Mouse (Mus musculus) bone marrow, adult 2 months (tissue): ENCODE results near the gene Ube2q2.

Source experiments
- CTCF ChIP-seq: fragments of 200-500 bp; IDR thresholded peaks from 2 replicates; pipeline ENCODE4 v1.5.1; 2011; ENCODE audit warnings: low read length, control low read depth; ENCODE audit not compliant: control insufficient read depth, insufficient read depth
- POLR2A ChIP-seq: fragments of 200-500 bp; IDR thresholded peaks from 2 replicates; pipeline ENCODE4 v1.6.1; 2011; ENCODE audit warnings: low read depth, mild to moderate bottlenecking, control low read depth, low read length, borderline replicate concordance; ENCODE audit not compliant: control insufficient read depth

DNA sequence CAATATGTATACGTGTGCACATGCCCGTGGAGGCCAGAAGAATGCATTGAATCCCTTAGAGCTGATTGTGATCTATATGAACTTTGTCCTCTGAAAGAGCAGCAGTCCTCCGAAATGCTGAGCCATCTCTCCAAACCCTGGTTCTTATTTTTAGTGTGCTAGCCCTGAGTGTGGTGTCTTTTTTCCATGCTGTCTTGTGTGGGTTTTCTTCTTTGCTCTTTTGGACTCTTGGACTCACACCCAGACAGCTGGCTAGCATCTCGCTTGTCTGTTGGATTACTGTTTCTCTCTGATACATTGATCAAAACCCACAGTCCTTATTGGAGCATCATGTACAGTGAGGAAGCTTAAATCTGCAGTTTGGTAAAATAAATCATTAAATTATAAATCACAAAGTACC is 63.0 kb downstream of the Ube2q2 start:
- TF ChIP-seq CTCF (no peak), POLR2A (no peak)
